Mouse (Mus musculus) urinary bladder, postnatal 10 days (tissue): Measurements from ENCODE around the gene Notch2.

Source experiments
- DNase-seq: peaks from one replicate; pipeline ENCODE4 v3.0.0; 2022; ENCODE audit warnings: low spot score

Notch2 gene

GRCm38 (mm10) chr3:98052507-98053430 is 39.4 kb downstream of the Notch2 start:
- DNase-seq, result no peak

DNA sequence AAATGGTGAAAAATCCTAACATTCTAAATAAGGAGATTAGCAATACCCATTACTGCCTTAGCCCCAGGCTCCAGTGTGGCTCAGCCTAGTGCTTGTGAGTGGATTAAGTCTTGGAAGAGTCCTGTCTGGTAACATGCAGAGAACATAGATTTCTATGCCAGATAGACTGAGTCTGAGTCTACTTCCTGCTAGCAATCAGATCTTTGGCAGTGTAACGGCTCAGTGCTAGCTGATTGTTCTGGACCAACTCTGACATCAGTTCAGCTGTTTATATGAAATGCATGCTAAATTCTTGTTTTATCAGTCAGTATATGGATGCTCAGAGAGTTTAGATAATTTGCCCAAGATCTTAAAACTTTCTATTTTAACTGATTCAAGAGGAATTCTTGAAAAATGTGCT is 40.5 kb downstream of the Notch2 start:
- no peak for DNase-seq

GRCm38 (mm10) chr3:98054334-98055007 is 41.1 kb downstream of the Notch2 start:
- DNase-seq, result no peak

DNA sequence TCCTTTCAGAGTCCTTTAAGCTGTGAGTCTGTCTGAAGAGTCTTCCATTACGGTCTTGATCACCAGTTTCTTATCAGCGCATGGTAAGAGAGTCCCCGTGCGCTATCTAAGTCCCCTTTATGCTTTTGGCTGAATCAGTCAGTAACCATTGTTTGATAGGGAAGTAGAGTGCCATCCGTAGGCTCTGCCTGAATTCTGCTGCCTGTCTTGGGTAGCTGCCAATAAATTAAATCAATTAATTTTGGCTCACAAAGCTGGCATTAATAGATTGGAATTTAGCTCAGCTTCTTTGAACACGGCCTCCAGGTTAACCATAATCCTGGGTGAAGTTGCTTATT is 41.6 kb downstream of the Notch2 start:
- no peak for DNase-seq

GRCm38 (mm10) chr3:98055808-98056728 is 42.7 kb downstream of the Notch2 start:
- DNase-seq, result no peak

- no peak for DNase-seq
These were observed 43.6 kb downstream of the Notch2 start for GRCm38 (mm10) chr3:98056956-98057365.

DNA sequence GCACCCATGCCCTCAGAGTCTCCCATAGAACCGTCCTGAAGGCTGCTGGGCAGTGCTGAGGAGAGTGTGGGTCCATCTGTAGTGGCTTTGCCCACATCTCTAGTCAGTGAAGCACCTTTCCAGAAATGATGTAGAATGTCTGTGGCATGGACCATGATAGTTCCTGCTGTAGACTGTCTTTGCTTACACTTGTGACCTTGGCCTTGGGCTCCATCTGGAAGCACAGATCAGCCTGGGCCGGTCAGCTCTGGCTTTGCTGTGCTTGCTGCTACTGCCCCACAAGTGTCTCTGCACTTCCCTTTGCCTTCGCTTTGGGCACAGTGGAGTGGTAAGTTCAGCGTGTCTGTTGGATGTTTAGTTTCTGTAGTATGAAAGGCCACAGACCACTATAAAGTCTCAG is 45.7 kb downstream of the Notch2 start:
- DNase-seq, result no peak

DNA sequence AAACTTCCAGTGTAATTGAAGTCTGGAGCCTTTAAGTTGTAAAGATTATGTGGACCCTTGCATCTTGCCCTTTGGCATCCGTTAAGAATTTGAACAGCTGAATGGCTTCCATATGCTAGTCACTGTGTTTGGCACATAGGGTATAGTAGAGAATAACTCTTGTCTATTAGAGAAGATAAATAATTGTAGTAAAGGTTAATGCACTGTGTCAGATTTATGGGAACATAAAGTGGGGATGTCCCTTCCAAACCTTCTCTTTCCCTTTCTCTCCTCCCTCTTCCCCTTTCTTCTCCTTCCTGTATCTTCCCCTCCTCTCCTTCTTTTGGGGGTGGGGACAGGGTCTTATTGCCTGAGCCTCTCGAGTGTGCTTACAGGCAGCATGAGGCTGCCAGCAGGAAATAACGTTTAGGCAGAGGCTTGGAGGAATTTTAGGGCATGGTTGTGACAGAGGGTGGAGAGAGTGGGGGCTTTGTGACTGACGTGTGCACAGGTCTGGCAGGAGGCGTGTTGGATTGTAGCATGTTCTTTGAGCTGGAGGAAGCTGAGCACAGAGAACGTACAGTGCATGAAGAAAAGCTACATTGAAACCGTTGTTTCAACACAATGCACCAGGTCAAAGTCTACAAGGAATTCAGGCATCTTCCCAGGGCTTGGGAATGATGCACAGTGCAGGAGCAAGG is 47.8 kb downstream of the Notch2 start:
- no peak for DNase-seq

- no peak for DNase-seq
These were observed 48.5 kb downstream of the Notch2 start for GRCm38 (mm10) chr3:98061661-98062330.

DNA sequence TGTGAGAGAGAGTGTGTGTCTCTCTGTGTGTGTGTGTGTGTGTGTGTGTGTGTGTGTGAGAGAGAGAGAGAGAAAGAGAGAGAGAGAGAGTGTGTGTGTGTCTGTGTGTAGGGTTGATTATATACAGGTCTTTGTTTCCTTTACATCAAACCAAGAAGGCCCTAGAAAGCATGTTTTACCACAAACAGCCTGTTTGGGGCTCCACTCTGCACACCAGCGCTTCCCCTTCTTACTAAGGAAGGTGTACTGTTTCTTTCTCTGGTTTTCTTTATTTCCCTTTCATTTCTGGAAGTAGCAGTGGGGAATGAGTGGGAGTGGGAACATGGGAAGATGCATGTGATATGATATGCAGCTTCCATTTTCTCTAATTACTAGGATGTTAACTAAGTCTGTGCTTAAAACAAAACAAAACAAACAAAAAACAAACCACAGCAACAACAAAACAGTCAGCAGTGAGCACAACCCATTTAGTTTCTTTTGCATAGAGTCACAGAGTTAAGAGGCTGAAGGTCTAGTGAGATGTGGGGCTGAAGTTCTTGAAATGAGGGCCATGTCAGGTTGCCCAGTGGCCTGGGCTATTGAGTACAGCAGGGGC is 49.4 kb downstream of the Notch2 start:
- DNase-seq, result no peak

DNA sequence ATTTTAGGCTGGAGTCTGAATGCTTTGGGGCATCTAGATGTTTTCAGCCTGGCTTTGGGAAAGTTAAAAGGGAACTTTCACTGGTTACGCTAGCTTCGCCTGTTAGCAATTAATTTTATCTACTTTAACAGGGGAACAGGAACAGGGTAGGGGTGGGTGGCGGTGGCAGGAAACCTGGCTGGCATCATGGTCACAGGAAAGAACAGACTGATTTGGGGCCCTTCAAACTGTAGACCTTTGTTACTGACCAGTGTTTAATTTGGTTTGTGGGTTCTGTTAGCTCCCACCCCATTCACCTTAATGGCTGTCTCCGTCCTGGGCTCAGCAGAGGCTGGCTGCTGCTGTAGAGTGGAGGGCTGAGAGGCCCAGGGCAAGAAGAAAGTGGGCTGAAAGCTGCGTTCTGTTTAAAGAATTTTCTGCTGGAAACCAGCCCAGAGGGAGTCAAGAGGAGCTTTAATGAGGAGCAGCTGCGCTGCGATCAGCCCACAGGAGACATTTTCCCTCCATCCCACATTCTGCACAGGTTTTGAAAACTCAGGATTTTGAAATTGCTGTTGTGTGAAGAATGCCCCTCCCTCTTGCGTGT is 50.0 kb downstream of the Notch2 start:
- DNase-seq, result no peak

GRCm38 (mm10) chr3:98063833-98064232 is 50.5 kb downstream of the Notch2 start:
- no peak for DNase-seq

GRCm38 (mm10) chr3:98065004-98065403 is 51.7 kb downstream of the Notch2 start:
- no peak for DNase-seq

DNA sequence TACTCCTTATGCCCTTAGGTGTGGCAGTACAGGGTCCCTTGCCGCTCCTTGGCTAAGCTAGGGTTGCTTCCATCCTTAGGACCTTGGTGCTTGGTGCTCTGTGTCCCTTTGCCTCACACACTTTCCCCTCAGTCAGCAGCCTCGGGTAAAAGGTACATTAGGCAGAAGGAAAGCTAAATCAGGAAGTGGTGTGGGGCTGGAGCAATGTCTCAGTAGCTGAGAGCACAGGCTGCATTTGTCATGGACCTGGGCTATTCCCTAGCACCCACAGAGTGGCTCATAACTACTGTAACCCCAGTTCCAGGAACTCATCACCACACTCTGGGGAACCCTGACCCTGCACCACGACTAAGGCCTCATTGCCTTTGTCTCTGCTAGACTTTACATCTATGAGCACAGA is 53.1 kb downstream of the Notch2 start:
- no peak for DNase-seq

DNA sequence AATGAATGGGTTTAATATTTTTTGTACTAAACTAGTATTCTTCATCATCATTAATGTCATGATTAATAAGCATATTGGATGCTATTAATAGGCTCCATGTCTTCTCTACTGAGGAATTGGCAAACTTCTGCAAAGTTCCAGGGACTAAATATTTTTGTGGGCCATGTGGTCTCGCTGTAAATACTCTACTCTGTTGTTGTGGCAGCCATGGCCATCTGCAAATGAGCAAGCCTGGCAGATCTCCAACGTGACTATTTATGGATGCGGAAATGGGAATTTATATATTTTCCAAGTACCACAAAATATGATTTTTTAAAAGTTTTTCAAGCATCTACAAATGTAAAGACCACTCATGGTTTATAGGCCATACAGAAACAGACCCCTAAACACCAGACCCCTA is 54.1 kb downstream of the Notch2 start:
- no peak for DNase-seq

DNA sequence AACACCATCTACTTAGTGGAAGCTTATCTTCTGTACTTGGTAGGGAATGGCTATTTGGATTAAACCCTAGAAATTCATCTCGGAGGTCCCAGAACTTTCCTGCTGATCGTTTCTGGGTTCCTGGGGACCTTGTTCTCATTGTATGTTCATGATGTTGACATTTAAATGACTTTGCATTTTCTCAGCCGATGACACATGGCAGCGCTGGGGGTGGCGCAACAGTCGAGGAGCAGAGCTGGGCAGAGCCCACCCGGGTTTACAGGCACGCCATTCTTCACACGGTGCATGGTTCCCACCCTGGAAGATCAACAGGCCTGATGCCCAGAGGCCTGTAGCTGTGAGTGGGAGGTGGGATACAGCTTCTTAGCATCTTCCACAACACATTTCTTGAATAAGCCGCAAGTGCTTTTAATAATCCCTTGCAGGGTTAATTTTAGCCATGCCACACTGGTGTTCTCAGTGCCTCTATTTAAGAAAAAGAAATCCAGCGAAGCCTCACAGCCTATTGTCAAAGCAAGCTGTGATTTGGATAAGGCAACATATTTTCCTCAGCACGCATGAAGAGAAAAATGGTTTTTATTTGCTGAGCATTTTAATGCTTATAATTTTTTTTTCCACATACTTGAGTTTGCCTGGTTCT is 54.6 kb downstream of the Notch2 start:
- no peak for DNase-seq

- DNase-seq, result no peak
These were observed 55.8 kb downstream of the Notch2 start for GRCm38 (mm10) chr3:98069161-98069560.

- DNase-seq, result no peak
These were observed 56.5 kb downstream of the Notch2 start for GRCm38 (mm10) chr3:98069856-98070255.

DNA sequence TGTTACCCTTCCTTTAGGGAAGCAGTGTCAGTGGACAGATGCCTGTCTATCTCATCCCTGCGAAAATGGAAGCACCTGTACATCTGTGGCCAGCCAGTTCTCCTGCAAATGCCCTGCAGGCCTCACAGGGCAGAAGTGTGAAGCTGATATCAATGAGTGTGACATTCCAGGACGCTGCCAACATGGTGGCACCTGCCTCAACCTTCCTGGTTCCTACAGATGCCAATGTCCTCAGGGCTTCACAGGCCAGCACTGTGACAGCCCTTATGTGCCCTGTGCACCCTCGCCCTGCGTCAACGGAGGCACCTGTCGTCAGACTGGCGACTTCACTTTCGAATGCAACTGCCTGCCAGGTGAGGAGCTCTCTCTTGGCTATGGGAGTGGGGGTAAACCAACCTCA is 59.2 kb downstream of the Notch2 start:
- no peak for DNase-seq

- no peak for DNase-seq
These were observed 60.2 kb downstream of the Notch2 start for GRCm38 (mm10) chr3:98073545-98073944.
